Comparison of ENCODE assay signal across 22 mouse cellular contexts in the genomic region with DNA sequence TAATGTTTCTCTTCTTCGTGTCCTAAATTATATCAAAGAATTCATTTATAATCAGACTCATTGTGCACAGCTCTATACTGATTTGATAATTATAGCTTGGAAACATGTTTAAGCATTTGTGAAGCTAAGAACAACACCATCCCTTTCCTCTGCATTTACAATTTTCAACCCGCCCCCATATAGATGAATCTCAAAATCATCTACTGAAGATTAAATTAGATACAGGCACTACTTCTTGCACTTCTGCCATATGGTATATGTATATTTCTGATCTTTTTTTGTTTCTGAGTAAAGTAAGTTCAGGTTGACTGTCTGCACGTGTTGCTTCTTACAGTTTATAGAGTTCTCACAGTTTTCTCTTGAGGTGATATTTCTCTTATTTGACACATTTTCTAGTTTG.
"Had no signal": no experiment of that assay in that cellular context is flagged by ENCODE, and none has a peak within 500 bp of the region (broad histone marks: within the 10 kb centered on the region; RNA-seq: fewer than 3 reads in every experiment).

No protein-coding gene starts in this region.

- DNase-seq: heart, postnatal 10 days; heart, postnatal 14 days; heart, postnatal 36 days; heart, postnatal 4 days; kidney, adult 11 months; kidney, adult 18-20 months; kidney, adult 2 months; kidney, adult 8-10 months; kidney, adult 9 months; kidney, postnatal 10 days; kidney, postnatal 14 days; kidney, postnatal 25 days; kidney, postnatal 36 days; kidney, postnatal 4 days; layer of hippocampus, adult 9-11 months; layer of hippocampus, postnatal 36 days had no signal

- ATAC-seq: hindbrain, embryonic 16.5 days; hindbrain, postnatal 0 days; inflammation-experienced regulatory T-cells, adult 6 months; intestine, embryonic 15.5 days; intestine, embryonic 16.5 days; intestine, postnatal 0 days had no signal
